Mouse (Mus musculus) forebrain, embryonic 15.5 days (tissue): ENCODE measurements around the gene Tuft1. TPM values are rescaled to one million over a fixed set of nuclear protein-coding genes. Genes with fewer than 3 reads are reported as not detected.
A peak's percentile ranks its signal among the peaks of the same experiment; 100 is the strongest.
"Not testable (repeated sequence)": the region's sequence is repeated elsewhere in the genome, so short reads cannot be mapped to it uniquely, and the experiment has no call there.

Experiments used
- ATAC-seq: fragments of 200-750 bp; cut with Nextera tagmentation; replicated peaks from 2 replicates; pipeline ENCODE4 v1.8.0; 2017; ENCODE audit warnings: mild to moderate bottlenecking, moderate TSS enrichment, moderate library complexity
- H3K27ac ChIP-seq: fragments of 300-500 bp; sonication (generic); replicated peaks from 2 replicates; pipeline ENCODE4 v1.5.1; 2015; ENCODE audit warnings: mild to moderate bottlenecking, inconsistent platforms
- H3K27me3 ChIP-seq: fragments of 300-500 bp; sonication (generic); 2 replicates; pipeline ENCODE4 v1.6.1; 2015; ENCODE audit warnings: inconsistent platforms
- H3K36me3 ChIP-seq: fragments of 300-500 bp; sonication (generic); 2 replicates; pipeline ENCODE4 v1.6.1; 2015; ENCODE audit warnings: mild to moderate bottlenecking, inconsistent platforms
- H3K4me1 ChIP-seq: fragments of 300-500 bp; sonication (generic); 2 replicates; pipeline ENCODE4 v1.6.1; 2015; ENCODE audit warnings: inconsistent platforms
- H3K4me2 ChIP-seq: fragments of 300-500 bp; sonication (generic); replicated peaks from 2 replicates; pipeline ENCODE4 v1.6.1; 2015; ENCODE audit warnings: mild to moderate bottlenecking, inconsistent platforms
- H3K4me3 ChIP-seq: fragments of 300-500 bp; sonication (generic); 2 replicates; pipeline ENCODE4 v1.5.1; 2015; ENCODE audit warnings: mild to moderate bottlenecking, inconsistent platforms
- H3K9ac ChIP-seq: fragments of 300-500 bp; sonication (generic); replicated peaks from 2 replicates; pipeline ENCODE4 v1.6.1; 2015; ENCODE audit warnings: mild to moderate bottlenecking, inconsistent platforms
- H3K9me3 ChIP-seq: fragments of 300-500 bp; sonication (generic); 2 replicates; pipeline ENCODE4 v1.6.1; 2016; ENCODE audit warnings: inconsistent platforms
- WGBS: fragments of 180-500 bp; shearing (Covaris S2); methylation state at CpG from one replicate; pipeline ENCODE4 v1.1.7; 2015; ENCODE audit warnings: mixed read lengths; 5-methylcytosine and 5-hydroxymethylcytosine counted together
- polyA plus RNA-seq: library from polyadenylated mRNA; unstranded; fragments of >200 nt; fragmentation: Nextera tagmentation; extraction: Ambion mirVana; gene quantifications from 2 replicates; pipeline ENCODE4 v1.2.1, GENCODE M21; 2015

Tuft1 gene
- 3.6 and 4.1 TPM in 2 replicates for polyA plus RNA-seq

- Histone ChIP-seq H3K4me3 (peak within 1 kb of the TSS; percentile 37), H3K4me2 (peak within 1 kb of the TSS; percentile 57)
- not testable (repeated sequence) for H3K27ac ChIP-seq, H3K36me3 ChIP-seq, H3K9me3 ChIP-seq, H3K9ac ChIP-seq, H3K27me3 ChIP-seq, H3K4me1 ChIP-seq
- 0% methylated on average over 19 of the region's 33 CpGs for WGBS
- ATAC-seq = peak; percentile 92
Observed at GRCm38 (mm10) chr3:94658740-94659095, at the start of gene Tuft1. TSS of gene Tuft1 (minus strand) at chr3:94658872.

GRCm38 (mm10) chr3:94703364-94703763 is 44.7 kb upstream of the Tuft1 start:
- not testable (repeated sequence) for H3K4me3 ChIP-seq, H3K9ac ChIP-seq, H3K27ac ChIP-seq, H3K4me1 ChIP-seq, H3K9me3 ChIP-seq, H3K27me3 ChIP-seq, ATAC-seq, H3K4me2 ChIP-seq, H3K36me3 ChIP-seq
- 34% methylated on average over 3 of the region's 3 CpGs for WGBS

DNA sequence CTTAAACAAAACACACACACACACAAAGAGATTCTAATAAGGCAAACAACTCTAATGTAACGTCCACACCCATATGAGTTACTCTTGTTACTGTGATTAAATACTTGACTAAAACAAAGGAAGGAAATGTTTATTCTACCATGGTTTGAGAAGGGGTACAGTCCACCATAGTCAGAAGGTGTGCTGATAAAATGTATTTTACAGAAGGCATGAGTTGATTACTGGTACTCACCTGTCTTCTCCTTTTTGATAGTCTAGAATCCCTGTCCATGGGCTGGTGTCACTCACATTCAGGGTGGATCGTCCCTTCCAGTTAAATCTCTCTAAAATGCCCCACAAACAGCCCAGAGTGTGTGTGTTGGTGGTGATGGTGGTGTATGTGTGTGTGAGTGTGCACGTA is 44.2 kb upstream of the Tuft1 start:
- no peaks in the 10 kb centered on the region for H3K4me1 ChIP-seq
- H3K4me3 ChIP-seq = no peak overlapping the region
- no peaks in the 10 kb centered on the region for H3K27me3 ChIP-seq
- no peak overlapping the region for H3K27ac ChIP-seq
- no peak for ATAC-seq
- H3K4me2 ChIP-seq = no peak overlapping the region
- H3K9me3 ChIP-seq = no peaks in the 10 kb centered on the region
- no peak overlapping the region for H3K9ac ChIP-seq
- no peaks in the 10 kb centered on the region for H3K36me3 ChIP-seq
- WGBS = 82% methylated on average over 3 of the region's 3 CpGs

DNA sequence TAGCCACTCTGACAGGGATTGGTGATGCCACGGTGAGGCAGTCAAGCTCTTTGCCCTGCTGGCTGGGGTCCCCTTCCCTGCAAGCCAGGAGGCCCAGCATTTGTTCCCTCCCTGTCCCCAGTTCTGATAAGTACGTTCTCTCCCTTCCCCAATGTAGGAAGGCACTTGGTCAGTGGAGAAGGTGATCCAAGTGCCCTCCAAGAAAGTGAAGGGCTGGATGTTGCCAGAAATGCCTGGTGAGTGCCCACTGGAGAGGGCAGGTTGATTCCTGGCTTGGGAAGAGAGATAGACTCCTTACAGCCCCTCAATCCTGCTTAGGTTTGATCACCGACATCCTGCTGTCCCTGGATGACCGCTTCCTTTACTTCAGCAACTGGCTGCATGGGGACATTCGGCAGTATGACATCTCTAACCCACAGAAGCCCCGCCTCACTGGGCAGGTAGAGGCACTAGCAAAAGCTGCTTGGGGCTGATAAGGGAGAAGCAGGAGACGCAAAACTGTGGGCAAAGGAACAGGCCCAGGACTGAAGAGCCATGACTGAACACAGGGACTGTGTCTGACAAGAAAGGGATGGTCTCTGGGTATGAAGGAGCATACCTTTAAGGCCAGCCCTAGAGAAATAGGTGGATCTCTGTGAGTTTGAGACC is 43.6 kb upstream of the Tuft1 start:
- not testable (repeated sequence) for H3K27ac ChIP-seq, H3K9me3 ChIP-seq, H3K36me3 ChIP-seq, H3K4me1 ChIP-seq, H3K9ac ChIP-seq, H3K27me3 ChIP-seq, H3K4me2 ChIP-seq, ATAC-seq, H3K4me3 ChIP-seq
- WGBS = 83% methylated on average over 7 of the region's 7 CpGs

DNA sequence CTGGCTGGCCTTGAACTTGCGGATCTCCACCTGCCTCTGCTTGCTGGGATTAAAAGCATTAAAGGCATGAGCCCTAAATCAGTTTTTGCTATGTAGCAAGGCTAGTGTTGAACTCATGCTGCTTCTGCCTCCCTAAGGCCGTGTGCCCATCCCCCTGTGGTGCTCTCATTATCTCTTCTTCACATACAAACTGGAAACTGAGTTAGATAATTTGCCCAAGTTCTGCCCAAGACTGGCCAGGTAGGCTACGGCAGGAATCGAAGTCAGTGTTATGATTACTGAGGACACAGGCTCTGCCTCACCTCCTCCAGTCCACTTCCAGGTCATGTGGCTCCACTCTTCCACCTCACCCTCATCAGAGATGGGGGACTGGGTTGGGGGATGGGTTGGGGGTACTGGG is 37.6 kb upstream of the Tuft1 start:
- H3K9me3 ChIP-seq, H3K4me1 ChIP-seq, H3K27me3 ChIP-seq, H3K36me3 ChIP-seq, H3K9ac ChIP-seq, H3K27ac ChIP-seq, H3K4me3 ChIP-seq, ATAC-seq, H3K4me2 ChIP-seq: not testable (repeated sequence)
- WGBS = 92% methylated on average over 4 of the region's 4 CpGs

DNA sequence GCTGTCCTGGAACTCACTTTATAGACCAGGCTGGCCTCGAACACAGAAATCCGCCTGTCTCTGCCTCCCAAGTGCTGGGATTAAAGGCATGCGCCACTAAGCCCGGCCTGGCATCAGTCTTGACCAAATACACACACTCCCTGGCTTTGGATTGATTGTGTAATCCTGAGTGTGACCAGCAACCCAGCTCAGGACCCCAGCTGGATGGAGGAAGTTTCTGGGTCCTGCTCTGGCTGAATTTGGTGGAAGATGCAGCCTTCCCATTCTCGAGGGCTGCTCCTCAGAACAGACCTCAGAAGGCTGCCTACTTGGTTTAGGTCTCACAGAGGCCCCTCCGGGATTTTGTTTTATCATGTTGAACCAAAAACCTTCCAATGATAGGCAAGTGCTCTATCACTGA is 36.9 kb upstream of the Tuft1 start:
- not testable (repeated sequence) for H3K4me2 ChIP-seq, ATAC-seq, H3K36me3 ChIP-seq, H3K9me3 ChIP-seq, H3K4me3 ChIP-seq, H3K27ac ChIP-seq, H3K9ac ChIP-seq, H3K27me3 ChIP-seq, H3K4me1 ChIP-seq
- 85% methylated on average over 6 of the region's 6 CpGs for WGBS

- H3K4me1 ChIP-seq, H3K9me3 ChIP-seq, H3K4me2 ChIP-seq, H3K36me3 ChIP-seq, H3K27ac ChIP-seq, ATAC-seq, H3K27me3 ChIP-seq, H3K9ac ChIP-seq, H3K4me3 ChIP-seq: not testable (repeated sequence)
- 76% methylated on average over 5 of the region's 8 CpGs for WGBS
Observed at GRCm38 (mm10) chr3:94693874-94694273, 35.2 kb upstream of the Tuft1 start.

DNA sequence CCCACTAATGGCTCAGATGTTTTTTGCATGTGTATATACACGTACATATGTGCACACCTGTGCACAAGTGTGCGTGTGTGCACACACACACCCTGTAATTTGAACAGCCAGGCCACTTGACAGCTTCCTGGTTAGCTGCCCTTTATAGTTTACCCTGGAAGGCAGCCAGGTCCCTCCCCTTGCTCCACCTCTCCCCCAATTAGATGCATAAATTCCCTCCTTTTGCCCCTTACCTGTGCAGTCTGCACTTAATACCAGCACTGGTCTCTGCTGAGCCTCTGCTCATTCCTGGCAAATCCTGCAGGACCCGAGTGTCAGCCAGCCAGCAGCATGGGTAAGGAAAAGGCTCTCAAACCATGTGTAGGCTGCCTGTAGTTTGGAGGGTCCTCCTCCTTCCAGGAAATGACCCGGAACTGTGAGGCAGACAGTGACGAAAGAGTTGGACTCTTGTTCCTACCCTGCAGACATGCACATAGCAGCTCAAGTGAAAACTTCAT is 34.7 kb upstream of the Tuft1 start, which contains the start of gene Selenbp2:
TSS of gene Selenbp2 (plus strand) at position 228 of the 497 bp plus-strand sequence.
- no peaks in the 10 kb centered on the region for H3K27me3 ChIP-seq
- no peak within 1 kb of the TSS for H3K4me2 ChIP-seq
- H3K27ac ChIP-seq = no peak within 1 kb of the TSS
- no peak within 1 kb of the TSS for H3K9ac ChIP-seq
- WGBS = 80% methylated on average over 5 of the region's 5 CpGs
- no peaks in the 10 kb centered on the region for H3K4me1 ChIP-seq
- no peak for ATAC-seq
- H3K9me3 ChIP-seq = no peaks in the 10 kb centered on the region
- H3K36me3 ChIP-seq = no peaks in the 10 kb centered on the region
- no peak within 1 kb of the TSS for H3K4me3 ChIP-seq

- not testable (repeated sequence) for H3K9me3 ChIP-seq, H3K9ac ChIP-seq, ATAC-seq, H3K27ac ChIP-seq, H3K27me3 ChIP-seq, H3K4me2 ChIP-seq, H3K36me3 ChIP-seq, H3K4me3 ChIP-seq, H3K4me1 ChIP-seq
- WGBS = 90% methylated on average over 4 of the region's 4 CpGs
Observed at GRCm38 (mm10) chr3:94691694-94692093, 33.0 kb upstream of the Tuft1 start.

DNA sequence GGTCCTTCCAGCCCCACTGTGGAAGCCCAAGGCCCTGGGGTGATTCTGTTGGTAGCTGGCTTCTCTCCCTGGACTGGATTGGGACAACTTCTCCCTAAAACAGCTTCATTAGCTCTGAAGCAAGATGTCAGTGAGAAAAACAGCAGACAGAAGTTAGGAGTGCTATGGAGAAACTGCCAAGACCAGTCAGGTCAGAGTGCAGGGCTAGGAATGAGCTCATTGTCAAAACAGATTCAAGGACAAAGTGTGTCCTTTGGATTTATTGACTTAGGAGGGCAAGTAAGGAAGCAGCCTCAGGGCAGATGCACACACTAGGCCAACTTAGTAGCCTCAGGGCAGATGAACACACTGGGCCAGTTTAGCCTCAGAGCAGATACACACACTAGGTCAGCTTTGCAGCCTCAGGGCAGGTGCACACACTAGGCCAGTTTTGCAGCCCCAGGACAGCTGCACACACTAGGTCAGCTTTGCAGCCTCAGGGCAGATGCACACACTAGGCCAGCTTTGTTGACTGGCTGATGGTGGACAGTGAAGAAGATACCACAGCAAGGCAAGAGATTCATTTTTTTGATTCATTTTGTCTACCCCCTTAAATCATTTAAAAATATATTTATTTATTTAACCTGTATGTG is 32.1 kb upstream of the Tuft1 start:
- ATAC-seq = no peak
- no peak overlapping the region for H3K9ac ChIP-seq
- H3K4me1 ChIP-seq = no peaks in the 10 kb centered on the region
- no peaks in the 10 kb centered on the region for H3K9me3 ChIP-seq
- H3K27me3 ChIP-seq = no peaks in the 10 kb centered on the region
- H3K4me2 ChIP-seq = no peak overlapping the region
- H3K27ac ChIP-seq = no peak overlapping the region
- H3K36me3 ChIP-seq = no peaks in the 10 kb centered on the region
- no peak overlapping the region for H3K4me3 ChIP-seq

GRCm38 (mm10) chr3:94690162-94690561 is 31.5 kb upstream of the Tuft1 start:
- not testable (repeated sequence) for H3K4me3 ChIP-seq, H3K27me3 ChIP-seq, ATAC-seq, H3K9ac ChIP-seq, H3K27ac ChIP-seq, H3K4me2 ChIP-seq, H3K36me3 ChIP-seq, H3K4me1 ChIP-seq, H3K9me3 ChIP-seq
- 60% methylated on average over 6 of the region's 6 CpGs for WGBS

GRCm38 (mm10) chr3:94689195-94689594 is 30.5 kb upstream of the Tuft1 start:
- not testable (repeated sequence) for H3K27me3 ChIP-seq, H3K36me3 ChIP-seq, H3K9me3 ChIP-seq, H3K4me3 ChIP-seq, H3K27ac ChIP-seq, H3K4me2 ChIP-seq, ATAC-seq, H3K4me1 ChIP-seq, H3K9ac ChIP-seq
- WGBS = 68% methylated on average over 1 of the region's 1 CpGs

DNA sequence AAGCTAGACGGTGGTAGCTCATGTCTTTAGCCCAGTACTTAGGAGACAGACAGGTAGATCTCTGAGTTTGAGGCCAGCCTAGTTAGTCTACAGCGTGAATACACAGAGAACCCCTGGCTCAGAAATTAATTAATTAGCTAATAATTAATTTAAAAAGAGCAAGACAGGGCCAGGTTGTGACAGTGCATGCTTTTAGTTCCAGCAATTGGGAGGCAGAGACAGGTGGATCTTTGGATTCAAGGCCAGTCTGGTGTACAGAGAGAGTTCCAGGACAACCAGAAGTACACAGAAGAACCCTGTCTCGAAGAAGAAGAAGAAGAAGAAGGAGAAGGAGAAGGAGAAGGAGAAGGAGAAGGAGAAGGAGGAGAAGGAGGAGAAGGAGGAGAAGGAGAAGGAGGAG is 30.0 kb upstream of the Tuft1 start:
- H3K9me3 ChIP-seq, H3K9ac ChIP-seq, H3K4me2 ChIP-seq, H3K27ac ChIP-seq, ATAC-seq, H3K4me1 ChIP-seq, H3K4me3 ChIP-seq, H3K36me3 ChIP-seq, H3K27me3 ChIP-seq: not testable (repeated sequence)
- WGBS = 76% methylated on average over 3 of the region's 3 CpGs
